Comparison of ENCODE assay signal across 8 mouse cellular contexts in the genomic region with DNA sequence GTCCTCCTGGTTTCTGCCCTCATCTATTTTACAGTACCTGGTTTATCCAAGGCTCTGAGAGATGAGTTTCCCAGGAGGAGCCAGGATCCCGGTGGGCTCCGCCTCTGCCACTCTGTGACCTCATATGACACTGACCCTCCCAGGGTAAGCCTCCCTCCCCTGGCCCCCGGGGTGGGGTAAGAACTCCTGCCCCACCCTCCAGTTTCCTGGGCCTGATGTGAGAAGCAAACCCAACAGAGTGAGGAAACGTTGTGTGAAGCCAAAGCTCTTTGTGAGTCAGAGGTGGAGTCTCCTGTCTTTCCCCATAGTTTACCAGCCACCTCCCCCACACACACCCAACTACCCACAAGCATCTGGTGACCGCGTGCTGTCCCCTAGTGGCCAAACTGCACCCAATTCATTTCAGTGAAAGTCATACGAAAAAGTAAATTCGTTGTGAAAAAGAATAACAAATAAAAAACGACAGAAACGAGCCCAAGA. TPM values are rescaled to one million over a fixed set of nuclear protein-coding genes. Genes with fewer than 3 reads are reported as not detected.
DNase-seq lines count a peak whose midpoint lies in the region; ATAC-seq and TF ChIP-seq lines count a peak whose summit lies in the region.

No protein-coding gene starts in this region.

- no peaks in the 10 kb centered on the region for H3K9me3 ChIP-seq in forebrain, embryonic 16.5 days (ENCODE audit: control insufficient read depth, low read length)
- no peaks in the 10 kb centered on the region for H3K9me3 ChIP-seq in neural tube, embryonic 15.5 days (replicated peaks)

- peak overlapping the region; percentile 32 for H3K4me3 ChIP-seq in brown adipose tissue, adult 24 weeks (ENCODE audit: insufficient read depth, low read depth, low read length)
- H3K4me3 ChIP-seq in forebrain, embryonic 16.5 days (replicated peaks; ENCODE audit: low read length) = no peak overlapping the region
- H3K4me3 ChIP-seq in lung, adult 2 months (replicated peaks; ENCODE audit: extremely low read depth, low read depth, low read length) = no peak overlapping the region
- H3K4me3 ChIP-seq in neural tube, embryonic 15.5 days (replicated peaks) = no peak overlapping the region
- no peak overlapping the region for H3K4me3 ChIP-seq in thymus, adult 2 months (ENCODE audit: control insufficient read depth, insufficient read depth, low read length)

- peak overlapping the region; percentile 70 for H3K27ac ChIP-seq in brown adipose tissue, adult 24 weeks (replicated peaks; ENCODE audit: low read depth, low read length)
- no peak overlapping the region for H3K27ac ChIP-seq in forebrain, embryonic 16.5 days (ENCODE audit: low read length)
- no peak overlapping the region for H3K27ac ChIP-seq in neural tube, embryonic 15.5 days (replicated peaks)
- H3K27ac ChIP-seq in thymus, adult 2 months (ENCODE audit: control insufficient read depth, insufficient read depth, low read length) = no peak overlapping the region

- H3K4me2 ChIP-seq in forebrain, embryonic 16.5 days (ENCODE audit: low read length) = peak overlapping the region; percentile 30; the same call in 1 of the 2 replicates
- peak overlapping the region; percentile 44 for H3K4me2 ChIP-seq in neural tube, embryonic 15.5 days

- H3K9ac ChIP-seq in forebrain, embryonic 16.5 days (replicated peaks; ENCODE audit: low read depth, low read length) = 0 out of 2 replicates have a peak overlapping the region, but pooled peaks have one; percentile 13
- no peak overlapping the region for H3K9ac ChIP-seq in neural tube, embryonic 15.5 days (replicated peaks)

- DNase-seq in CD8-positive naive resting alpha-beta T cell, adult 2 months (ENCODE audit: low read depth in 2 of 2, low spot score in 2 of 2) = peak; percentile 35 to 36
- DNase-seq in heart, postnatal 25 days (ENCODE audit: low spot score) = peak; percentile 81
- peak; percentile 81 for DNase-seq in layer of hippocampus, adult 11-12 months (ENCODE audit: low spot score)
- peak; percentile 73 for DNase-seq in lung, adult 2 months
- peak; percentile 48 for DNase-seq in thymus, adult 2 months

- intact Hi-C loops in heart, postnatal 25 days (cut with DNase I) = loop anchor here (2.0 to 5.0 kb wide), 4 partner anchors 65 to 611 kb away; partner anchors contain the start of gene Lekr1

- peak; percentile 93 for TF ChIP-seq CTCF in lung, adult 2 months (IDR thresholded peaks at IDR 0.05; ENCODE audit: insufficient read depth, low read length)
- TF ChIP-seq CTCF in thymus, adult 2 months (IDR thresholded peaks at IDR 0.05; ENCODE audit: borderline replicate concordance, control insufficient read depth, extremely low read depth, insufficient read depth, low read length, poor library complexity) = peak; percentile 60; the same call in 1 of the 2 replicates

- H3K27me3 ChIP-seq in forebrain, embryonic 16.5 days (replicated peaks; ENCODE audit: control insufficient read depth, insufficient read depth, low read length) = no peaks in the 10 kb centered on the region
- no peaks in the 10 kb centered on the region for H3K27me3 ChIP-seq in neural tube, embryonic 15.5 days (replicated peaks)
- H3K27me3 ChIP-seq in thymus, adult 2 months (ENCODE audit: control insufficient read depth, insufficient read depth, low read length) = no peaks in the 10 kb centered on the region

- WGBS in forebrain, embryonic 16.5 days = 4% methylated on average over 10 of the region's 10 CpGs
- 4% methylated on average over 10 of the region's 10 CpGs for WGBS in lung, adult 2 months
- WGBS in neural tube, embryonic 15.5 days = 2% methylated on average over 10 of the region's 10 CpGs
- 11% methylated on average over 10 of the region's 10 CpGs for WGBS in thymus, adult 2 months

- H3K36me3 ChIP-seq in forebrain, embryonic 16.5 days (ENCODE audit: control insufficient read depth, insufficient read depth) = no peaks in the 10 kb centered on the region
- H3K36me3 ChIP-seq in neural tube, embryonic 15.5 days = no peaks in the 10 kb centered on the region
- no peaks in the 10 kb centered on the region for H3K36me3 ChIP-seq in thymus, adult 2 months (ENCODE audit: control insufficient read depth, insufficient read depth, low read length)

- no peak for TF ChIP-seq POLR2A in lung, adult 2 months (IDR thresholded peaks at IDR 0.05; ENCODE audit: borderline replicate concordance, extremely low read depth, low read depth, low read length)
- TF ChIP-seq POLR2A in thymus, adult 2 months (IDR thresholded peaks at IDR 0.05; ENCODE audit: control insufficient read depth, extremely low read depth, insufficient read depth, low read length, poor library complexity) = no peak

- peak; percentile 71 for ATAC-seq in forebrain, embryonic 16.5 days
- peak; percentile 80 for ATAC-seq in neural tube, embryonic 15.5 days (ENCODE audit: low FRiP score)

- peaks cover 13% of the 10 kb centered on the region for H3K4me1 ChIP-seq in brown adipose tissue, adult 24 weeks (ENCODE audit: control insufficient read depth, insufficient read depth, insufficient read length, low read length)
- H3K4me1 ChIP-seq in forebrain, embryonic 16.5 days (replicated peaks; ENCODE audit: control insufficient read depth, insufficient read depth, low read length) = peaks cover 10% of the 10 kb centered on the region
- peaks cover 11% of the 10 kb centered on the region for H3K4me1 ChIP-seq in lung, adult 2 months (ENCODE audit: control insufficient read depth, insufficient read depth, low read length)
- peaks cover 15% of the 10 kb centered on the region for H3K4me1 ChIP-seq in neural tube, embryonic 15.5 days
- H3K4me1 ChIP-seq in thymus, adult 2 months (replicated peaks; ENCODE audit: control insufficient read depth, insufficient read depth, low read length) = peaks cover 11% of the 10 kb centered on the region

RNA-seq across cellular contexts. Expression of gene Ccnl1, which starts 28.7 kb away (rescaled TPM):
- 39.4 and 73.7 TPM in 2 replicates for polyA plus RNA-seq in brown adipose tissue, adult 24 weeks (2012; ENCODE audit: insufficient read depth, insufficient read length, missing spikeins)
- polyA plus RNA-seq in forebrain, embryonic 16.5 days (2015; fragmentation: Nextera tagmentation; extraction: Ambion mirVana) = 78.0 and 96.6 TPM in 2 replicates
- 10 to 100 TPM; 19.0 to 23.4 TPM for total RNA-seq in heart, postnatal 25 days (2021)
- 51.4 and 75.1 TPM in 2 replicates for polyA plus RNA-seq in lung, adult 2 months (2012; rRNA removed)
- polyA plus RNA-seq in neural tube, embryonic 15.5 days (2015; fragmentation: Nextera tagmentation; extraction: Ambion mirVana) = 63.4 and 68.3 TPM in 2 replicates
- polyA plus RNA-seq in thymus, adult 2 months (2012; rRNA removed) = 171 and 266 TPM in 2 replicates
